Mouse (Mus musculus): ENCODE results near the gene Gm17087. TPM values are rescaled to one million over a fixed set of nuclear protein-coding genes. Genes with fewer than 3 reads are reported as not detected.

The Gm17087 gene
- total RNA-seq, 2 experiments from 2014 or later, result not detected

DNA sequence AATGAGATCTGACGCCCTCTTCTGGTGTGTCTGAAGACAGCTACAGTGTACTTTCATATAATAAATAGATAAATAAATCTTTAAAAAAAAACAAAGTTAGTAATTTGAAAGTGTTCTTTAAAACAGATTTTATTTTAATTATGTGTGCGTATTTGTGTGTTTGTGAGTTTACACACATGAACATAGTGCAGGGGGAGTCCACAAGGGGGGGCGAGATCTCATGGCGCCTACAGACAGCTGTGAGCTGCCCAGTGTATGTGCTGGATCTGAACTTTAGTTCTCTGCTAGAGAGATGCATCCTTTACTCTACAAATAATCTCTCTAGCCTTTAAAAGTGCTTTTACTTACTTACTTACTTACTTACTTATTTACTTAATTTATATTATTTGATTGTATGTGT lies 18.0 kb downstream of the Gm17087 start:
- ATAC-seq (replicated peaks; ENCODE audit: poor library complexity, severe bottlenecking), result no peak

DNA sequence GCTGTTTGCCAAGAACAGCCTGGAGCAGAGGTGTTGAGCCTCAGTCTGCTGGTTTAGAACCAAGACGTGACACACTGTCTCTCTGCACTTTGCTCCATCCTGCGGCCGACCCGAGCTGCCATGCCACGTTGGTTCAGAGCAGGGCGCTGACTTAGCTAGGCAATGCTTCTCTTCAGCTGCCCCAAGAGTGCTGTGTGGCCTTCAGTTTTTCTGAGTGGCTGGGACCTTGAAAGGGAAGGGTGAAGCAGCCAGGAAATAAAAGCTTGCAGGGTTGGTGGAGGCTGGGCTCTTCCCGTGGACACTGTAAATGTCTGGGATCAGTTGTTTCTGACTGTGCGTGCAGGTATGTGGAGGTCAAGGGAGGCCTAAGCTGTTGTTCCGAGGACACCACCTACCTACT lies 20.4 kb downstream of the Gm17087 start:
- no peak for ATAC-seq (replicated peaks; ENCODE audit: poor library complexity, severe bottlenecking)

DNA sequence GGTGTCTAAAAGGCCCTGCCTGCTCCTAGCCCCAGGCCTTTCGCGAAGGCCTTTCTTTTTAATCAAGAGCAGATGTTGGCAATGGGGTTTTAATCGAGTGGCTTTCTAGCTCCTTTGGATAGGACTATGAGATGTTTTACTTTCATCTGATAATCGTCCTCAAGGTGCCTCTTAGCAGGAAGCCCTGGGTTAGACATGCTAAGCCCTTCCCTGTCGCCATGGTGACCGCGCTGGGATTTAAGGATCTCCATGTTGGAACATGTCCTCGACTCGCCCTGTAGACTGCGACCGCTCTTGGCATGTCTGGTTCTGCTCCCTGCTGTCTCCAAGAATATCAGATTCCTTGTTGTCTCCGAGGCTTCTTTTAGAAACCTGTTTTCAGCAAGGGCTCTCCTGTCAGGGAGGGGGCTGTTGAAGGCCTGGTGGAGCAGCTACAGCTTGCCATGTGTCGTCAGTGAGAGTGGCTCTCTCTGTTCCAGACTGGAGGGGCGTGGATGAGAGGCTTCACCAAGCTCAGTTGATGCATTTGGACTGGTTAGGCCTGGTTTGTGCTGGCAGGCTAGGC lies 24.7 kb downstream of the Gm17087 start:
- no peak for ATAC-seq (replicated peaks; ENCODE audit: poor library complexity, severe bottlenecking)

DNA sequence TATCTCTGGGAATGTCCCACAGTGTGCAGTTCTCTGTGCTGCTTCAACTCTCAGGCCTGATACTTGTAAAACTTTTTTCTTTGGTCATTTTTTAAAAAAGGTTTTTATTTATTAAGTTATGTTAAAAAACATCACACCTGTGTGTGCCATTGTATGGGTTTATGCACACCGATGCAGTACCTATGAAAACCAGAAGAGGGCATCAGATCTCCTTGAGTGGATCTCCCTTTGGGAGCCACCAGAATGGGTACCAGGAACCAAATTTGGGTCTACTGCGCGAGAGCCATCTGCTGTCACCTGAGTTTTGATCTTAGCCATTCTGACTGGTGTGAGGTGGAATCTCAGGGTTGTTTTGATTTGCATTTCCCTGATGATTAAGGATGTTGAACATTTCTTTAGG lies 28.6 kb downstream of the Gm17087 start:
- ATAC-seq (replicated peaks; ENCODE audit: poor library complexity, severe bottlenecking), result no peak; the same call in 1 of the 2 replicates

DNA sequence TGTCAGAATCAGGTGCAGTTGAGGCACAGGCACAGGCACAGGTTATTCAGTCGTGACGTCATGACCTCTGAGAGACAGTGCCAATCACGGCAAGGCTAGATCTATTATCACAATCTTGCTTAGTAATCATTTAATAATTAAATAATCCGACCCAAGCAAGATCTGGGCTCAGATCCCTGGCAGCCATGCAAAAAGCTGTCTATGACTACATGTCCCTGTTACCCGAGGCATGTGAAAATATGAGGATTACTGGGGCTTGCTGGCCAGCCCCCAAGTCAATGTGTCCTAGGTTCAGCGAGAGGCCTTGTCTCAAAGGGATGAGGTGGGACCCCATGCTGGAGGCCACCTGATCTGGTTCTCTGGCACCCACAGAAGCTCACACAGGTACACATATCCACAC lies 30.2 kb downstream of the Gm17087 start:
- no peak for ATAC-seq (replicated peaks; ENCODE audit: poor library complexity, severe bottlenecking)

DNA sequence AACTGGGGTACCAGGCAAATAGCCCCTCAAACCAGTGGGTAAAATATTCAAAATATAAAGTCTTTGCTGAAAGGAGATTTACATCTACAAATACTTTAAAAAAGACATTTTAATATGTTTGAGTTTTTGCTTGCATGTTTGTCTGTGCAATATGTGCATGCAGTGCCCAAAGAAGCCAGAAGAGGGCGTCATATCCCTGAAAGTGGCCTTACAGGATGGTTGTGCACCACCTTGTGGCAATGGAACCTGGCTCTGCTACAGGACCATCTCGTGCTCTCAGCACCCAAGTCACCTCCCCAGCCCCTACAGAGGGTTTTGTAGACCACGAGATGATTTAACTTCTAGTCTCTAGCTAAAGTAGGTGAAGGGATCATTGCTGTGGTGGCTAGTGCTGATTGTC lies 32.9 kb downstream of the Gm17087 start:
- ATAC-seq (replicated peaks; ENCODE audit: poor library complexity, severe bottlenecking), result peak; percentile 44

DNA sequence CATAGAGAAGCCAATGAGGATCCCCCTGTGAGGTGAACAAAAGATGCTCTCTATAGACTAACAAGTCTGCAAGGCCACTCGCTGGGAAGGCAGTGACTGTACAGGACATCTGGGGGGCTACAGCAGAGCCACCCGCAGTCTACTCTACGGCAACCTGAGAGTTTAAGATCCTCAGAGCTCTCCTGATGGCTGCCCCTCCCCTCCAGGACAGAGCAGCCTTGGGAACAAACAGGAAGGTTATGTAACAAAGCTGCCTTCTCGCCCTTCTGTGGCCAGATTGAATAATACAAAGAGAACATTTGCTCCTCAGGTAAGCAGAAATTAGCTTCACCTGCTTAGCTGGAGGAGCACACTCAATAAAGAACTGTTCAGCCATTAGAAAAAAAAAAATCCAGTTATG lies 34.1 kb downstream of the Gm17087 start:
- ATAC-seq (replicated peaks; ENCODE audit: poor library complexity, severe bottlenecking), result no peak

DNA sequence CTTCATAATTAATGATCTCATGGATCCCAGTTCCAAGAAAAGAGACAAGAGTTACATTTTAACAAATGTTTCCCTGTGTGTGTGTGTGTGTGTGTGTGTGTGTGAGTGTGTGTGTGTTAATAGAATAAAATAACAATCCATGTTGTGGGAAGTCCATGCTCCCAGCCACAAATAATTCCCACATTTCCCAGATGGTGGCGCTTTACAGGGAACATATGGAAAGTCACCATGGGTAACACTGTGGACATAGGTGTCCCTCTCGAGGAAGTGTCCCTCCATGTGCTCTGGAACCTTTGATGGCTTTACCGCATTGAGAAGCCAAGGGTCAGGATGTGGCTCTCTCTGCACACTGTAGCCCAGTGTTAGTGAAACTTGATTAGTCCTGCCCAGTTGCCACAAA lies 38.1 kb downstream of the Gm17087 start:
- no peak for ATAC-seq (replicated peaks; ENCODE audit: poor library complexity, severe bottlenecking)

DNA sequence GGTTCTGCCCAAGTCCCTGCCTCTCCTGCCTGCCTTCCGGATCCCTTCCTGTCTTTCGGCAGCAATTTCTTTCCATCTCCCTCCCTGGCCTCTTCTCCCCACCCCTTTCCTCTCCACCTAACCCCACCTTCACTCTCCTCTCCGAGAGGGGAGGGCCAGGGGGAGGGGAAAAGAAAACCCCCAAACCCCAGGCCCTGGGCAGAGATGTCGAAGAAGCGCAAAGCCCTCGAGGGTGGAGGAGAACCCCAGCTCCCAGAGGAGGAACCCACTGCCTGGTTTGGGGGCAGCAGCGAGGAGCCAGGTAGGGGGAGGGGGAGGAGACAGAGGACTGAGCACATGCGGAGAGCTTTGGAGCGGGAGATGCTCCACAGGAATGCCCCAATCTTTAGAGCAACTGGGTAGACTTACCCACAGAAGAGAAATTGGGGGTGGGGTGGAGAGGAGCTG lies 39.9 kb downstream of the Gm17087 start:
- no peak for ATAC-seq (replicated peaks; ENCODE audit: poor library complexity, severe bottlenecking)

DNA sequence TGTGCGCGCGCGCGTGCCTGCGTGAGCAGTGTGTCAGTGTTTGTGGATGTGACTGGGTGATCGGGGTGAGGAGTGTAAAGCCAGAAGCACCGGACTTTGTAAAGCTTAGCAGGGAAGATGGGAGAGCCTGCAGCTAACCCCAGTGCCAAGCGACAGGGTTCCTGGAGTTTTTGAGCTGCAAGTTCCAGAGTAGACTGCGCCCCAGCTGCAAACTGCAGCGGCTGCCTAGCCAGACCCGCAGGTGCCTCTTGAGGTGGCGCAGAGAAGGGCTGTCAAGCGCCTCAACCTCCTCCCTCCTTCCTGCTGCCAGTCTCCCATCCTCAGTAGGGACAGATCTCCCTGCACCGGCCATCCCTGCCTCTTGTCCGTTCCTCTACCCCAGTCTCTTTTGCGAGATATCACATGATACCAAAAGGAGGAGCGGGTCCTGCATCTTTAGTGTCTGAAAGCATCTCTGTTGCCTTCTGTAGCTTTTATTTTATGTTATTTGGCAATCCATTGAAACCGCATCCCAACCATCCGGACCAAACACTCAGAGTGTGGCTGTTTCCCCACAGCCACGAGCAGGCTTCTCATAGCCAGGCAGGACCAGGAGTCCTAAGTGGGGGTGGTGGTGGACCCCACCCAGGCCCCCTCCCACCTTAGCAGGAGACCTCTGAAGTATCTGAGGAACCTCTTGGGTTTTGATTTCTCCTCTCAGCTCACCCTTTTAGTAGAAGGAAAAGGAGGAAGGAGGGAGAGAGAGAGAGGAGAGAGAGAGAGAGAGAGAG lies 40.6 kb downstream of the Gm17087 start:
- ATAC-seq (replicated peaks; ENCODE audit: poor library complexity, severe bottlenecking), result no peak

DNA sequence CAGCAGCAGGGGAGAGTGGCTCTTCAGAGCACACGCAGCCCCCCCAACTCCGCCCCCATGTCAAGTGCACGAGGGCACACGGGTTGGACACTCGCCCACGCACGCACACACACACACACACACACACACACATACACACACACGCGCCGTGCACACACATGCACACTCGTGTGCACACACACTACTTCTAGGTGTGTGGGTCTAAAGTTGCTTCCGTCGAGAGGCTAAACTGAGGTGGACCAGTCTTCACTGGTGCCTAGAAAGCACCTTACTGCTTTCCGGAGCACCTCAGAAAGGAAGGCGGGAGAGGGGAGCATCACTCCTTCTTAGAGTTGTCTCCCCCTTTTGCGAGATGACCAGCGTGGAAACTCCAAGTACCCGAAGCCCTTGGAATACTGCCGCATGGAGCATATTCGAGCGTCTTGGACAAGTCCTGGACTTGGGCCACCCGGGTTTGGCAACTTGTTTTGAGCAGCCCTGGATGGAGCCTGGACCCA lies 41.5 kb downstream of the Gm17087 start, which contains the start of gene Pde10a:
Gene Pde10a (plus strand): TSS at position 148 of the 497 bp plus-strand sequence.
- no peak for ATAC-seq (replicated peaks; ENCODE audit: poor library complexity, severe bottlenecking)

DNA sequence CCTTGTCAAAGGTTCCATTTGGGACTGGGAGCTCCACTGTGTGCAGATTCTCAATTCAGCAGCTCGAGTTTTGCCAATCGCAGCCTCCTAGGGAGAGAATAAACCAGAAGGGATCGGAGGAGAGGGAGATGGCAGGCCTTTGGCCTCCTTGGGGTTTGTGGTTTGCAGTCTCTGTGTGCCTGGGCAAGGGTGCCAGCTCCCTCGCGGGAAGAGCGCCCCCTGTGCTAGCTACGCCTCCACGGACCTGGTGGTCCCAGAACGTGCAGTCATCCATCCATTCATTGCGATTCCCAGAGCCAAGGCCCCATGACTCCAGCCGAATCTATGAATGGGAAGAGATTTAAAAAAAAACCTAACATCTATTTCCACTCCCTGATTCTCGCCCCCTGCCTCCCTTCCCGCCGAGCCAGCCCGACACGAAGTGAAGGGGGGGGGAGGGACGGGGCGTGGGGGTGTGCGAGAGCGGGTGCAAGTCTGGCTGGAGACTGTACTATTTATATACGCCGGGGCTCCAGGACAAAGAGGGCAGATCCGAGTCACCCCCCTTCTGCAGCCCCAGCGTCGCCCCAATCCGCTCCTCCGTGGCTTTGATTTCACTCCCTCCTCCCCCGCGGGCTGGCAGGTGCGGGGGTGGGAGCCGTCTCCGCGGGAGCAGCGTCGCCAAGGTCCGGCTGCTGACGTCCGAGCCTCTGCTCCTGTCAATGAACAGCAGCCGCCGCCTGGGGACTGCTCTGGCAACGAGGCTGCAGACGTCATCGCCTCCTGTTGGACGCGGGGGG lies 42.2 kb downstream of the Gm17087 start:
- peak; percentile 55 for ATAC-seq (replicated peaks; ENCODE audit: poor library complexity, severe bottlenecking)

DNA sequence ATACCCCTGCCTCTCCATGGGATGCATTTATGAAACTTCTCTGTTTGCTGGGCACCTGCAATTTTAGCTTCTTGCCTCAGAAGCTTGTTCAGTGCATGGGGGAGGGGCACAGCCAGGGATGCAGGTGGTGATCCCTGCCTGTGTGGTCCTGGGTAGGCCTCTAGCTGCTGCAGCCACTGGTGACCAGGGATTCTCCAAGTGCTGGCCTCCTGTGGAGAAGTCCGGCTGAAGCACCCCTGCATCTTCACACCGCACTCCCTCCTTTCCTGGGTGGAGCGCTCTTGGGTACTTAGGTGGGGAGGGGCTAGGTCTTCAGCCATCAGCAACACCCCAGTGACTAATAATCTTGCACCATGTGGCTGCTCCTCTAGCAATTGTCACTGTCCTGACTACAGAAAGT lies 42.8 kb downstream of the Gm17087 start:
- no peak; the same call in 1 of the 2 replicates for ATAC-seq (replicated peaks; ENCODE audit: poor library complexity, severe bottlenecking)

DNA sequence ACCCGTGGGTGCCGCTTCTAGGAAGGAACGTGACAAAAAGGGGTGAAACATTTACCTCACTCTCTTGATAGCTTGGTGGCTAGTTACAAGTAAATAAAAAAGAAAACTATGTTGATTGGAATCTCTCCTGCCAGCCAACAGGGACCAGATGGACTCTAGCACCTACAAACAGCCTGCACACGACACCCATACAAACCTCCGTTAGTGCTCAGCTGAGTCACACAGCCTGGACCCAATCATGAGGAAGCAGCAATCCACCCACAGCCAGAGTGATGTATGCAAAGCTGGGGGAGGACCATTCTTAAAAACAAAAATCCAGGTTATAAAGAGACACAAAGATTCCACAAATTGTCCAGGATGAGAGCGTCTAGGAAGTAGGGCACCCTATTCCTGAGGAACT lies 50.7 kb downstream of the Gm17087 start:
- no peak for ATAC-seq (replicated peaks; ENCODE audit: poor library complexity, severe bottlenecking)

Other genes starting within 250 kb of the Gm17087 start
- gene Prr18, start 229.5 kb downstream of the Gm17087 start, total RNA-seq (2014; fragmentation: Nextera tagmentation), result not detected in 2 replicates
- not detected in 2 replicates for gene Prr18, start 229.5 kb downstream of the Gm17087 start, total RNA-seq (2017)
- gene T2, start 211.0 kb downstream of the Gm17087 start, total RNA-seq (2014; fragmentation: Nextera tagmentation), result not detected in 2 replicates
- gene T2, start 211.0 kb downstream of the Gm17087 start, total RNA-seq (2017), result not detected in 2 replicates
- gene T, start 132.5 kb downstream of the Gm17087 start, total RNA-seq (2014; fragmentation: Nextera tagmentation), result not detected in 2 replicates
- not detected in 2 replicates for gene T, start 132.5 kb downstream of the Gm17087 start, total RNA-seq (2017)
- not detected in 2 replicates for gene Pde10a, start 41.6 kb downstream of the Gm17087 start, total RNA-seq (2014; fragmentation: Nextera tagmentation)
- gene Pde10a, start 41.6 kb downstream of the Gm17087 start, total RNA-seq (2017), result 0.36 and 0.69 TPM in 2 replicates

Measured in granulocyte monocyte progenitor cell, adult 5-6 weeks (primary cell).